Mouse (Mus musculus) kidney, postnatal 4 days (tissue): Measurements from ENCODE around the gene Prrx2.

ENCODE experiments used
- DNase-seq, 2 experiments: peaks; one replicate each; pipeline ENCODE4 v3.0.0; 2021; ENCODE audit warnings: mixed read lengths in 2 of 2

The Prrx2 gene

GRCm38 (mm10) chr2:30872669-30873068 is 37.9 kb downstream of the Prrx2 start:
- DNase-seq, result no peak

- DNase-seq, result no peak
Measured at GRCm38 (mm10) chr2:30874445-30874844, 39.7 kb downstream of the Prrx2 start.

GRCm38 (mm10) chr2:30875096-30875495 is 40.3 kb downstream of the Prrx2 start:
- no peak for DNase-seq

GRCm38 (mm10) chr2:30875621-30876432 is 41.1 kb downstream of the Prrx2 start:
- no peak for DNase-seq

- DNase-seq, result no peak
Measured at GRCm38 (mm10) chr2:30879481-30879880, 44.7 kb downstream of the Prrx2 start.

GRCm38 (mm10) chr2:30881215-30881614 is 46.4 kb downstream of the Prrx2 start:
- DNase-seq, result no peak

GRCm38 (mm10) chr2:30884852-30885373 is 50.1 kb downstream of the Prrx2 start:
- no peak for DNase-seq

GRCm38 (mm10) chr2:30885453-30886163 is 50.8 kb downstream of the Prrx2 start:
- peak in 1 of 2 experiments; percentile 54 for DNase-seq

GRCm38 (mm10) chr2:30891002-30891401 is 56.2 kb downstream of the Prrx2 start:
- DNase-seq, result peak; percentile 61 to 73

- peak; percentile 64 to 76 for DNase-seq
Measured at GRCm38 (mm10) chr2:30893399-30893798, 58.6 kb downstream of the Prrx2 start.

GRCm38 (mm10) chr2:30893946-30894345 is 59.2 kb downstream of the Prrx2 start:
- DNase-seq, result no peak

- DNase-seq, result peak in 1 of 2 experiments; percentile 24
Measured at GRCm38 (mm10) chr2:30897291-30897690, 62.5 kb downstream of the Prrx2 start.

- DNase-seq, result no peak
Measured at GRCm38 (mm10) chr2:30899397-30900069, 64.8 kb downstream of the Prrx2 start.

GRCm38 (mm10) chr2:30901646-30902160 is 66.9 kb downstream of the Prrx2 start:
- DNase-seq, result peak in 1 of 2 experiments; percentile 26

- no peak for DNase-seq
Measured at GRCm38 (mm10) chr2:30902256-30902655, 67.5 kb downstream of the Prrx2 start.

GRCm38 (mm10) chr2:30902726-30903722 is 68.3 kb downstream of the Prrx2 start:
- DNase-seq, result peak; percentile 64 to 74

GRCm38 (mm10) chr2:30904231-30904630 is 69.5 kb downstream of the Prrx2 start:
- no peak for DNase-seq

GRCm38 (mm10) chr2:30904991-30905390 is 70.2 kb downstream of the Prrx2 start:
- peak in 1 of 2 experiments; percentile 34 for DNase-seq

GRCm38 (mm10) chr2:30905906-30906305 is 71.1 kb downstream of the Prrx2 start:
- no peak for DNase-seq

GRCm38 (mm10) chr2:30906641-30907040 is 71.9 kb downstream of the Prrx2 start:
- no peak for DNase-seq

GRCm38 (mm10) chr2:30912291-30912773 is 77.6 kb downstream of the Prrx2 start:
- peak; percentile 69 to 79 for DNase-seq
